Mouse (Mus musculus): ENCODE results near the gene Pex11b.
"Not testable (repeated sequence)": the region's sequence is repeated elsewhere in the genome, so short reads cannot be mapped to it uniquely, and the experiment has no call there.

Gene Pex11b

DNA sequence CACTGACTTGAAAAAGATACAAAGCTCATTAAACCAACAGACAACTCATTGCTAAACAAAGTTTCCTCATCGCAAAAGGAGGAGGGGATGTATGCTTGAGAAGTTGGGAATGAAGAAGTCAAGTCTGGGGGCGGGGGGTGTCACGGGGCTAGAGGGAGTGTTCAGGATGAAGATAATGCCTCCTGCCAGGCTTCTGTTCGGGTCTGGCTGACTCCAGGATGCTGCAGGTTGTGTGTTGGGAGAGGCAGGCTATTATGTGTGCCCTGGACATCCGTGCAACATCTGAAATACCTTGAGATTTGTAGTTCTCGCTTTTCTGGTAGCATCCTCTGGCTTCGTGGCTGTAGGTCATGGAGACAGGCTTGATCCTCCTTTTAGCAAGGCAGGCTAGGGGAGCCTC lies 43.3 kb downstream of the Pex11b start:
- no peak for DNase-seq

DNA sequence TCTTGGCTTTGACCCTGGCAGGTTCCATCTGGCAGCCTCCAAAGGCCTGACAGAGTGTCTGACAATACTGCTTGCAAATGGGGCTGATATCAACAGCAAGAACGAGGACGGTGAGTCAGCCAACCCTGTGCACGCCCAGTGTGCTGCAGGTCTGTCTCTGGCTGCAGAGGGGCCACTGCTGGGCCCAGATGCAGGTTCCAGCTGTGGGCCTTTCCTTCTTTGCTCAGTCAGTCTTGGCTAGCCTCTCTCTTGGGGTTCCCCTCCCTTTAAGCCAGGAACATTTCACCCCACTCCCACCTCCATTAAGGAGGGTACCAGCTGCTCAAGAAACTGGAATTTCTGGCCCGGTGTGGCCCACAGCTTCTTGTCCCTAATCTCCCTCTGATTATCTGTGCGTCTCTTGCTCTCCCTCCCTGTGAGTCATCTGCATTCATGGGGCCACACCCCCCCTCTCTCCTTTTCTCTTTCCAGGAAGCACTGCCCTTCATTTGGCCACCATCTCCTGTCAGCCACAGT lies 44.0 kb downstream of the Pex11b start:
- DNase-seq, result no peak

DNA sequence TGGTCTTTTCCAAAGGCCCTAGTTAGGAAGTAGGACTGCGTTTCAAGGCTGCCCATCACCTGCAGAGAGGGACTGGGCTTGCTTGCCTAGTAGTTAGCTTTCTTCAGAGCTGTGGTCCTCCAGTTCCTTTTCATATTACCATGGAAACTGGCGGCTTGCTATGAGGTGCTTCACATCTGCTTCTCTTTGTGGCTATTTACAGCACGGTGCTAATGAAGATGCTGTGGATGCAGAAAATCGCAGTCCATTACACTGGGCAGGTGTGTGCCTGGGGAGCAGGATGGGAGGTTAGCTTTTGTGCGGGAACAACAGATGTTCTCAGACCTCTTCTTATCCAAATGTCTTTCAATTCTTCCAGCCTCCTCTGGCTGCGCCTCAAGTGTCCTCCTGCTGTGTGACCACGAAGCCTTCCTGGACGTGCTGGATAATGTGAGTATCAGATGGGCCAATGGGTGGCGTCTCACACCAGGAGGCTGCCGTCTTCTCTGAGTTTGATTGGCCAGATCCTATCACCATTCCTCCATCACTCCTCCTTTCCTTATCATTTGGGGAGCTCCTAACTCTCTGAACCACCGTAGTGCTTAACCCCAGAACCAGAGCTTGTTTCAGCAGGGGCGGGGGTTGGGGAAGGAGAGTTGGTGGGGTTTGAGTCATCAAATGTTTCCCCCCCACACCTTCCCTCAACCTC lies 45.2 kb downstream of the Pex11b start:
- no peak for DNase-seq

DNA sequence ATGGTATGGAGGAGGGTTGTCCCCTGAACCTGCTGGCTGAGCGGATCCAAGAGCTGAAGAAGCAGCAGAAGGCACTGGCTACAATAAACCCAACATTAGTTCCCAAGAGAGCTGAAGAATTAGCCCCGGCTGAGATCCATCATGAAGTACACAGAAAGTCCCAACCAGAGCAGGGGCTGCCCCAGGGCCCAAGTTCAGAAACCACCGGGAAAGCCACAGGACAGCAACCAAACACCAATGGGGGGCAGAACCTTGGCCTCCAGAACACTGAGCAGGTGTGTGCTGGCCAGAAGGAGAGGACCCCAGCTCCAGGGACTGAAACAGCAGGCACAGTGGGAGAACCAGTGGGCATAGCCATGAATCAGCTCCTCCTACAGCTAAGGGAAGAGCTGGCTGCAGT lies 48.3 kb downstream of the Pex11b start:
- no peak for DNase-seq

DNA sequence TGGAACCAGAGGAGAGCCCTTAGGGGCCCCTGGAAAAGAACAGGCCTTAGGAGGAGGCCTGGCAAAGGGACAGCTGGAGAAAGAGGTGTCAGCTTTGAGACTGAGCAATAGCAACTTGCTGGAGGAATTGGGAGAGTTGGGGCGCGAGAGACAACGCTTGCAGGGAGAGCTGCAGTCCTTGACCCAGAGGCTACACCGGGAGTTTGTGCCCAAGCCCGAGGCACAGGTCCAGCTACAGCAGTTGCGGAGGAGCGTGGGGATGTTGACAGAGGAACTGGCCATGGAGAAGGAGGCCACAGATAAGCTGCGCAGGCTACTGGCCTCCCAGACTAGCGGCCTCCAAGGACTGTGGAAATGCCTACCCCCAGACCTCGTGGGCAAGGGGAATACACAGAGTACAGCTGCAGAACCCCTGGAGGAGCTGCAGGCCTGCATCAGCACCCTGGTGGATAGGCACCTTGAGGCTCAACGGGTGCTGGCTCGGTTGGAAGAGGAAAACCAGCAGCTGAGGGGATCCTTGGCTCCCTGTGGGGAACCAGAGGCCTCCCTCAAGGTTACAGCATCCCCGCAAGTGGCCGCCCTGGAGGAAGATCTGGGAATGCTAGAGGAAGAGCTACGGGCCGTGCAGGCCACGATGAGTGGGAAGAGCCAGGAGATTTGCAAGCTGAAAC lies 49.1 kb downstream of the Pex11b start:
- DNase-seq, result no peak

DNA sequence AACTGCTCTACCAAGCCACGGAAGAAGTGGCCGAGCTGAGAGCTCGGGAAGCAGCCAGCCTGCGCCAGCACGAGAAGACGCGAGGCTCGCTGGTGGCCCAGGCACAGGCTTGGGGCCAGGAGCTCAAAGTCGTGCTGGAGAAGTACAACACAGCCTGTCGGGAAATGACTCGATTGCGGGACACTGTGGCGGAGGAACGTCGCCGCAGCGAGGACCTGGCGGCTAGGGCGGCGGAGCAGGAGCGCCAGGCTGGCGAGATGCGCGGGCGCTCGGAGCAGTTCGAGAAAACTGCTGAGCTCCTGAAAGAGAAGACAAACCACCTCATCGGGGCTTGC lies 49.6 kb downstream of the Pex11b start:
- DNase-seq, result peak in 1 of 2 experiments; percentile 7

DNA sequence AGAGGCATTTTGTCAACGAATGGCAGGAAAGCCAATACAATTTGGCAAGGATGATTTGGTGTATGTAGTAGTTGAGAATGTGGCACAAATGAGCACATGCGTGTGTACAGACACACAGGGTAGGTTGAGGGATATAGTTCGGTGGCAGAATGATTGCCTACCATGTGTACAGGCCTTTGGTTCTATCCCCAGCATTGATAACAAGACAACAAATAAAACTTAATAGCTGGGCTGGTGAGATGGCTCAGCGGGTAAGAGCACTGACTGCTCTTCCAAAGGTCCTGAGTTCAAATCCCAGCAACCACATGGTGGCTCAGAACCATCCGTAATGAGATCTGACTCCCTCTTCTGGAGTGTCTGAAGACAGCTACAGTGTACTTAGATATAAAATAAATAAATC lies 50.9 kb downstream of the Pex11b start:
- DNase-seq, result not testable (repeated sequence)

DNA sequence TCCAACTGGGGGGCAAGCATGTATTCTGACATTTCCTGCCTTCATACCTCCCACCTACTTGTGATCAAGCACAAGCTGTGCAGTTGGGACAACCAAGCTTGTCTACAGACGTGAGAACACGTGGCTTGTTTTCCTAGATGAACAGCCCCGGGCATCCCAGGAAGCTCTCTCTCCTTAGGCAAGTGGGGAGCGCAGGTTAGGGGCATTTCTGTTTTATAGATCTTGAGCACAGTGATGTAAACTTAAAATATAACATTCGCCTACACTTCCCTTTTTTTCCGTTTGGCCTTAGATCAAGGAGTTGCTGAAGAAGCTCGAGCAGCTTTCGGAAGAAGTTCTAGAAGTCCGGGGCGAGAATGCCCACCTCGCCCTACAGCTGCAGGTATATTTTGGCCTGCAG lies 53.7 kb downstream of the Pex11b start:
- DNase-seq, result no peak

DNA sequence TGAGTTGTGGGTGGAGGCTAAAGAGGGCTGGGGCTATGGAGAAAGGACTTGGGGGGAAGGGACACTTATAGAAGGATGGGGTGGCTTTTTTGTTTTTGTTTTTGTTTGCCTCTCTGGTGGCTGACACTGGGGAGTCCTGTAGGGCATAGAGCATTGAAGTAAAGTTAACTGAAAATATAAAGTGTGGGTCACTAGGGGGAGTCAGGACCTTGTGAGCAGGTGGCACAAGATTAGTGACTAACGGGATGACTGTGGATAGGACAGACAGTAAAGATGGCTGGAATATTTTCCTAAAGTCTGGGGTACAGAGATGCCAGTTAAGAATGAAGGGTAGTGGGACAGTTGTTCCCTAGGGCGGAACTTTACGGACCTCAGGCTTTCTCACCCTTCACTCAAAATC lies 55.1 kb downstream of the Pex11b start:
- no peak for DNase-seq

DNA sequence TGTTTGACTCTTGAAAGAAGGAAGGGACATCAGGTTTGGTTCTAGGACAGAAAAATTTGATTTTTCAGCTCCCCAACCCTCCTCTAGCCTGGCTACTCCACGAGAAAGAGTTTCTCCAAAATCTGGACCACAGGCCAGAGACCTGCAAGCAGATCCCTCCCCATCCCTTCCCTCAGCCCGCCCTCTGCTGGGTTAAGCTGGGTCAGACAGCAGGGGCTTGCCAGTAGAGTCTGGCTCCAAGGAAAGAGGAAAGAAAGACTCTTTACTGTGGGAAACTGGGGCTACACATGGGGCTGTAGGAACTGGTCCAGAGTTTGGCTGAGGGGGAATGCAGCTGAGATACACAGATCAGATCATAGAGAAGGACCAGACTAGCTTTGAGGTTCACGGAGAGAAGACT lies 57.3 kb downstream of the Pex11b start:
- DNase-seq, result no peak

DNA sequence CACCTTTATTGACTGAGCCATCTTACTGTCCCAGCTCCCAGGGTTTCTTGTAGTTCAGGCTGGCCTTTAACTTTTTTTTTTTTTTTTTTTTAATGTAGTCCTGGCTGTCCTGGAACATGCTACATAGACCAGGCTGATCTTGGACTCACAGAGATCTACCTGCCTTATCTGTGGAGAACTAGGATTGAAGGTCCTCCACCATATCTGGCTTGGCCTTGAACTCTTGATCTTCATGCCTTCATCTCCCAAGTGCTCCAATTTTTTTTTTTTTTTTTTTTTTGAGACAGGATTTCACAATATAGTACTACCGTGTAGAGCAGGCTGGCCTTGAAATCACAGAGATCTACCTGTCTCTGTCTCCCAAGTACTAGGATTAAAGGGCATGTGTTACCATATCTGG lies 58.4 kb downstream of the Pex11b start:
- DNase-seq, result no peak
